Mouse (Mus musculus) CH12.LX (cell line): ENCODE measurements around the gene Atp2c2. TPM values are rescaled to one million over a fixed set of nuclear protein-coding genes. Genes with fewer than 3 reads are reported as not detected.

Experiments used
- DNase-seq: peaks from one replicate; pipeline ENCODE4 v3.0.0-alpha.2; 2013; ENCODE audit errors: extremely low read depth
- H3K27ac ChIP-seq: 2 replicates; pipeline ENCODE4 v1.5.1; 2012; ENCODE audit warnings: low read depth, mild to moderate bottlenecking, control low read depth, moderate library complexity; ENCODE audit not compliant: insufficient read depth
- H3K27me3 ChIP-seq: replicated peaks from 2 replicates; pipeline ENCODE3; 2012; ENCODE audit warnings: inconsistent platforms
- H3K36me3 ChIP-seq, 2 experiments: replicated peaks in 1 of 2; 2 replicates each; pipeline versions ENCODE3 to v1.6.1; 2012; ENCODE audit warnings: inconsistent platforms in 1 of 2, low read length in 1 of 2, mild to moderate bottlenecking in 1 of 2, mixed read lengths in 1 of 2, moderate library complexity in 1 of 2; ENCODE audit not compliant: control insufficient read depth in 1 of 2, insufficient read depth in 1 of 2
- H3K4me1 ChIP-seq, 2 experiments: 2 replicates each; pipeline ENCODE4 v1.6.1; 2012; ENCODE audit warnings: inconsistent platforms in 1 of 2, moderate library complexity in 1 of 2; ENCODE audit not compliant: insufficient read depth in 2 of 2, control insufficient read depth in 1 of 2
- H3K4me2 ChIP-seq: 2 replicates; pipeline ENCODE4 v1.6.1; 2012; ENCODE audit warnings: low read depth, mild to moderate bottlenecking, control low read depth; ENCODE audit not compliant: poor library complexity, insufficient read depth, severe bottlenecking
- H3K4me3 ChIP-seq, 3 experiments: fragments of 150-350 bp in 1 of 3; sonication (generic) in 1 of 3; replicated peaks in 1 of 3; 2 replicates each; pipeline versions ENCODE3 to v1.5.1; 2011 to 2012; ENCODE audit warnings: low read depth in 2 of 3, low read length in 2 of 3, mild to moderate bottlenecking in 2 of 3, moderate library complexity in 2 of 3, control low read depth in 1 of 3, improper control_type of control experiment in 1 of 3, inconsistent platforms in 1 of 3, mixed read lengths in 1 of 3; ENCODE audit not compliant: poor library complexity in 1 of 3
- H3K79me2 ChIP-seq: replicated peaks from 2 replicates; pipeline ENCODE4 v1.6.1; 2012; ENCODE audit warnings: mild to moderate bottlenecking, moderate library complexity; ENCODE audit not compliant: control insufficient read depth, poor library complexity, insufficient read depth, severe bottlenecking; ENCODE audit errors: extremely low read depth
- H3K9ac ChIP-seq: 2 replicates; pipeline ENCODE4 v1.6.1; 2012; ENCODE audit warnings: low read depth, mild to moderate bottlenecking, control low read depth, moderate library complexity; ENCODE audit not compliant: insufficient read depth
- H3K9me3 ChIP-seq: replicated peaks from 2 replicates; pipeline ENCODE3; 2012; ENCODE audit warnings: low read length, inconsistent platforms, mixed read lengths
- CHD1 ChIP-seq: IDR thresholded peaks from 2 replicates; pipeline ENCODE4 v1.6.1; 2012; ENCODE audit warnings: low read depth, low read length, improper control_type of control experiment, inconsistent platforms
- CTCF ChIP-seq, 2 experiments: IDR thresholded peaks in 1 of 2; conservative IDR thresholded peaks in 1 of 2; 2 replicates each; pipeline ENCODE4 v1.5.1; 2011 to 2012; ENCODE audit warnings: low read depth in 2 of 2, low read length in 2 of 2, improper control_type of control experiment in 1 of 2, inconsistent platforms in 1 of 2, mild to moderate bottlenecking in 1 of 2, moderate library complexity in 1 of 2
- E2F4 ChIP-seq: IDR thresholded peaks from 2 replicates; pipeline ENCODE4 v1.6.1; 2011; ENCODE audit warnings: low read depth, low read length, improper control_type of control experiment; ENCODE audit not compliant: insufficient replicate concordance
- EP300 ChIP-seq: IDR thresholded peaks from 2 replicates; pipeline ENCODE4 v1.6.1; 2011; ENCODE audit warnings: low read length, improper control_type of control experiment
- ETS1 ChIP-seq: conservative IDR thresholded peaks from 2 replicates; pipeline ENCODE4 v1.6.1; 2012; ENCODE audit warnings: low read depth, mild to moderate bottlenecking, inconsistent platforms, low read length, improper control_type of control experiment, moderate library complexity
- GABPA ChIP-seq: IDR thresholded peaks from 2 replicates; pipeline ENCODE4 v1.6.1; 2012; ENCODE audit warnings: low read depth, low read length, improper control_type of control experiment, inconsistent platforms; ENCODE audit not compliant: insufficient replicate concordance
- HCFC1 ChIP-seq: IDR thresholded peaks from 2 replicates; pipeline ENCODE4 v1.6.1; 2012; ENCODE audit warnings: low read depth, mild to moderate bottlenecking, inconsistent platforms, low read length, improper control_type of control experiment
- JUN ChIP-seq: IDR thresholded peaks from 2 replicates; pipeline ENCODE4 v1.6.1; 2011; ENCODE audit warnings: low read depth, mild to moderate bottlenecking, low read length, improper control_type of control experiment, moderate library complexity; ENCODE audit not compliant: insufficient read depth
- KAT2A ChIP-seq: IDR thresholded peaks from 2 replicates; pipeline ENCODE4 v1.6.1; 2012; ENCODE audit warnings: low read length, improper control_type of control experiment, inconsistent platforms; ENCODE audit not compliant: insufficient replicate concordance
- MAFK ChIP-seq: IDR thresholded peaks from 2 replicates; pipeline ENCODE4 v1.6.1; 2011; ENCODE audit warnings: low read length, improper control_type of control experiment; ENCODE audit not compliant: insufficient replicate concordance
- MXI1 ChIP-seq: IDR thresholded peaks from 2 replicates; pipeline ENCODE4 v1.6.1; 2011; ENCODE audit warnings: mild to moderate bottlenecking, low read depth, low read length, improper control_type of control experiment
- MYC ChIP-seq: IDR thresholded peaks from 2 replicates; pipeline ENCODE4 v1.6.1; 2011; ENCODE audit warnings: low read depth, mild to moderate bottlenecking, improper control_type of control experiment, low read length
- POLR2A ChIP-seq: IDR thresholded peaks from 2 replicates; pipeline ENCODE4 v1.6.1; 2011; ENCODE audit warnings: low read depth, mild to moderate bottlenecking, improper control_type of control experiment, low read length
- RCOR1 ChIP-seq: conservative IDR thresholded peaks from 2 replicates; pipeline ENCODE4 v1.6.1; 2012; ENCODE audit warnings: low read depth, mild to moderate bottlenecking, inconsistent platforms, low read length, improper control_type of control experiment
- UBTF ChIP-seq: IDR thresholded peaks from 2 replicates; pipeline ENCODE4 v1.6.1; 2012; ENCODE audit warnings: low read depth, mild to moderate bottlenecking, inconsistent platforms, low read length, improper control_type of control experiment, moderate library complexity
- USF1 ChIP-seq: IDR thresholded peaks from 2 replicates; pipeline ENCODE4 v1.6.1; 2014; ENCODE audit warnings: low read depth, mild to moderate bottlenecking, inconsistent platforms, low read length, improper control_type of control experiment
- USF2 ChIP-seq: conservative IDR thresholded peaks from 2 replicates; pipeline ENCODE4 v1.6.1; 2011; ENCODE audit warnings: low read depth, low read length, improper control_type of control experiment
- dilution Hi-C: fragments of 300-500 bp; cut with MboI; formaldehyde crosslinking; loops from 2 replicates; pipeline ENCODE4 v1.14.3; 2020; ENCODE audit warnings: low sequenced_read_pairs; ENCODE audit not compliant: extremely low pct_unique_long_range_greater_than_20kb, extremely low pct_ligation_motif_present
- in situ Hi-C: fragments of 300-500 bp; cut with MboI; formaldehyde crosslinking; loops from 3 replicates; pipeline ENCODE4 v1.14.3; 2019; ENCODE audit warnings: low sequenced_read_pairs, low pct_ligation_motif_present, low pct_unique_long_range_greater_than_20kb, mixed read lengths
- polyA plus RNA-seq: library from polyadenylated mRNA; unstranded; fragments of >175 nt; gene quantifications from 2 replicates; pipeline ENCODE4 v1.2.1, GENCODE M21; 2012; ENCODE audit warnings: low read depth; ENCODE audit not compliant: insufficient read length
- total RNA-seq, 2 experiments: library from RNA; depleted of rRNA; stranded (reverse); fragments of 300-350 nt in 1 of 2; fragments of >200 nt in 1 of 2; gene quantifications; 2 replicates each; pipeline ENCODE4 v1.2.3; 2012 to 2014

Atp2c2 gene
- total and polyA plus RNA-seq, 3 experiments = not detected

DNA sequence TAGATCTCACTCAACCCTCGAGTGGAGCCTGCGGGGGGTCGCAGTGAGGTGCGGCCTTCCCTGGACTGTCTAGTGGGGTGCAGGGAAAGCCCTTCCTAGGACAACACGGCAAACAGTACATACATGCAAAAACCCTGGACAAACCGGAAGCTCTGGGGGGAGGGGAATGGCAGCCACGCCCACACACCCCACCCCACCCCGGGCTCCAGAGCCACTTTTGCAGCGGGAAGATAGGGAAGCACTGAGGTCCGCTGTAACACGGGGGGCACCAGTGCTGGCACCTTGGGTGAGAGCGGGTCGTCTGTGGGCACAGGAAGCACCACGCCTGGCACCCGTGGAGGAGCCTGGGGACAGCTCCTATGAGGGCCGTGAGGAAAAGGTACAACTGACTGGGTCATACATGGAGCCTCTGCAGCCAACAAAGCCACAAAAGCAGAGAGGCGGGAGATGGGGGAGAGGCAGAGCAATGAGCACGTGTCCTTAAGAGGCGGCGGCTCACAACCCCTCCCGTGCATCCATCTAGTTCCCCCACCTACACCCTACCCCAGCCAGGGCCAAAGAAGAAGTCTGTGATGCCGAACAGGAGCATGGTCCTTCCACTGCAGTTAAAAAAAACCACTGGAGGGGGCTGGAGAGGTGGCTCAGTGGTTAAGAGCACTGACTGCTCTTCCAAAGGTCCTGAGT is 66.1 kb downstream of the Atp2c2 start:
- H3K36me3 ChIP-seq = peaks cover 22 to 72% of the 10 kb centered on the region in 2 experiments
- TF ChIP-seq JUN = no peak
- no peak for TF ChIP-seq POLR2A
- no peak for TF ChIP-seq CTCF (conservative IDR thresholded peaks at IDR 0.05 in 1 of 2, IDR thresholded peaks at IDR 0.05 in 1 of 2; ENCODE audit: low read depth in 2 of 2, low read length in 2 of 2)
- dilution Hi-C loops (no loop called here), in situ Hi-C loops (no loop called here)
- no peaks in the 10 kb centered on the region for H3K9me3 ChIP-seq
- H3K4me1 ChIP-seq = no peaks in the 10 kb centered on the region
- DNase-seq = no peak
- no peak overlapping the region for H3K27ac ChIP-seq
- no peak overlapping the region for H3K4me3 ChIP-seq
- no peak overlapping the region for H3K9ac ChIP-seq
- no peak overlapping the region for H3K4me2 ChIP-seq
- H3K79me2 ChIP-seq = no peaks in the 10 kb centered on the region
- no peaks in the 10 kb centered on the region for H3K27me3 ChIP-seq

DNA sequence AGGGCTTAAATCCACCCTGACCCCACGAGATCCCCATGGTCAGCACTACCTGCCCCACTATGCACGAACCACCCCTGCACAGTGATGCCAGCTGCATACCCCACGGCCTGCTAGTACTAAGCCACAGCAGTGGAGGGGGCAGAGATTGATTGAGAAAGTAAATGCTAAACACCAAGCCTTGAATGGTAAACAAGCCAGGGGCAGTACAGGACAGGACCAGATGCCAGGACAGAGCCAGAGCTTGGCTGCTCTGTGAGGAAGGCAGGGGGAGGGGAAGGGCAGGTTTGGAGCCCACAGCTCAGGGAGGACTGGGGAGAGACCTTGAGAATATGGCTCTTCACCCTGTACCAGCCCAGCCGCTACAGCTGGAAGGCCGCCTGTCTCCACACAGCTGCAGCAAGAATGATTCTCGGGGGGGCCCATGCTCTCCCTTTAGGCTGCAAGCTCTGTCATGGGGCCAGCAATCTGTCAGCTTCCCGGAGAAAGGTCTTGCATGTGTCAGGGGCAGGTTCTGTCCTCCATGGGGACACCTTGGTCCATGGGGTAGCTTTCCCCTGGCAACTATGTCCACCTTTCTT is 76.9 kb downstream of the Atp2c2 start:
- Histone ChIP-seq H3K9me3 (no peaks in the 10 kb centered on the region), H3K4me1 (peaks cover 5 to 23% of the 10 kb centered on the region in 2 experiments; a peak in 2 of 4 replicates), H3K4me3 (no peak overlapping the region), H3K36me3 (peaks cover 0 to 8% of the 10 kb centered on the region in 2 experiments), H3K9ac (no peak overlapping the region), H3K4me2 (no peak overlapping the region), H3K79me2 (no peaks in the 10 kb centered on the region), H3K27me3 (peaks cover 2% of the 10 kb centered on the region), H3K27ac (no peak overlapping the region)
- dilution Hi-C loops = no loop called here
- in situ Hi-C loops = loop anchor here (5.0 kb wide), 1 partner anchor 89 kb away; no protein-coding TSS in a partner anchor
- TF ChIP-seq MAFK (no peak), UBTF (no peak), HCFC1 (no peak), USF1 (no peak), EP300 (no peak), JUN (no peak), MXI1 (no peak), POLR2A (no peak), CHD1 (no peak), E2F4 (no peak), GABPA (no peak), KAT2A (no peak), MYC (no peak), RCOR1 (no peak), ETS1 (no peak), USF2 (no peak)
- DNase-seq = no peak
